Mouse (Mus musculus): ENCODE measurements around the gene Fam20b.
A peak's percentile ranks its signal among the peaks of the same experiment; 100 is the strongest.

The Fam20b gene

DNA sequence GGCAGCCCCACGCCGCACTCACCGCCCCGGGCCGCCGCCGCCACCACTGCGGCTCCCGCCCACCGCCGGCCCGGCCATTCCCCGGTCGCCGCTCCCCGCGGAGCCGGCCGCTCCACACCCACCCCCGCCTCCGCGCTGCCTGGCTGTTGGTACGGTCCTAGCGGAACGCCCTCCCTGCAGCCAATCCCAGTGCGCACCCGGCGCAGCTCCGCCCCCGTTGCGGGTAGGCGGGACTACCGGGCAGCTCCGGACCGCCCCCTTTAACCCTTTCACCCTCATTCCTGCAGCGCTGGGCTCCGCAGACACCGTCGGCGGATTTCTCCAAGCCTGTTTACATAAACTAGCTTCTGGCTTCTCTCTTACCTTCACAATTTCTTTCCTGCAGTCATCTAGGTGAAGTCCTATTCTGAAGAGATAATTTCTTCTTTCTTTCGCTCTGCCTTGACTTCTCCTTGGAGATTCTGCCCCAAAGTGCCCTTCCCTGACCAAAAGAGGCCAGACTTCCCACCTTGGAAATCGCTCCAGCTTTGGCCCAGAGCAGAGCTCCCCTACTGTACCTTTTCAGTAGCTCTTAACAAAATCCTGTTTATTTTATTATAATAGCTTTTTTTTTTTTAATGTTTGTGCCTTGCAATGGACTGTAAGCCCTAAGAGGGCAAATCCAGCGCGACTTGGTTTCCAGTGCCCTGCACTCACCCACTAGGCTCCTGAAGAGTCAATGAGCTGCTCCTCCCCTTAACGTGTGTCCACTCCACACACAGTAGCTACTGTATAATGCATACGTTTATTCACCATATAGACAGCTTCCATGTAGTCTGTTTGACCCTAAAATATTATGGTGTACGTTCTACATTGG is at the start of gene Fam20b:
Gene Fam20b, minus strand, starts transcription at position 137 of the 856 bp plus-strand sequence.
- peak; percentile 97 for DNase-seq

GRCm38 (mm10) chr1:156765311-156765710 is 46.4 kb upstream of the Fam20b start:
- DNase-seq, result peak; percentile 38

DNA sequence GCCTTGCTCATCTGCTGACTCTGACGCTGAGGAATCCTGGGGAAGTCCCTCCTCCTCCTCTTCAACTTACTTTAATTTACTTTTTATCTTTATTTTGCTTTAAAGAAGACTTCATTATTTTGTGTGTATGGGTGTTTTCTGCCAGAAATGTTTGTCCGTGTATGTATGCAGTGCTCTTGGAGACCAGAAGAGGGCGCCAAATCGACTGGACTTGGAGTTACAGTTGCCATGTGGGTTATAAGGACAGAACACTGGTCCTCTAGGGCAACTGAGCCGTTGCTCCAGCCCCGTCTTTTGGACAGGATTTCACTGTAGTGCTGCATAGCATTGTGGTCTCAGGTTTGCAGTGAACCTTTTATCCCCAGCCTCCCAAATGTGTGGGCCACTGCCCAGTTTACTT is 45.7 kb upstream of the Fam20b start:
- no peak for DNase-seq

GRCm38 (mm10) chr1:156763280-156763679 is 44.4 kb upstream of the Fam20b start:
- no peak for DNase-seq

GRCm38 (mm10) chr1:156761430-156761801 is 42.5 kb upstream of the Fam20b start:
- DNase-seq, result no peak

GRCm38 (mm10) chr1:156760549-156761429 is 41.9 kb upstream of the Fam20b start:
- no peak for DNase-seq

DNA sequence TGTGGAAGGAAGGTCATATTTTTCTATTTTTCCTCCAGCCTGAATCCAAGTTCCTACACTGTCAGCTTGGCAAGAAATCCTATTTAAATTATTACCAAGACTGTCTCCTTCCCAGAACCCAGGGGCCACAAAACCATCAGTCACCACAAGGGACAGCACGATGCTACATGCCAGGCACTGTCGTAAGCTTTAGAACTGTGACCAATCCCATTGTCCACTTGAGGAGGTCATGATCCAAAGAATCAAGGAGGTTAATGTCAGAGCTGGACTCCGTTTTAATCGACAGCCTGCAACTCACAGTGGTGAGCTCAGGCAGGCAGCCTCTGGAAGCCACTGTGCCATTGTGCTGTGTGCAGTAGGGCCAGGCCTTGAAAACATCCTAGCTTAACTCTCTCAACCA is 39.4 kb upstream of the Fam20b start:
- no peak for DNase-seq

DNA sequence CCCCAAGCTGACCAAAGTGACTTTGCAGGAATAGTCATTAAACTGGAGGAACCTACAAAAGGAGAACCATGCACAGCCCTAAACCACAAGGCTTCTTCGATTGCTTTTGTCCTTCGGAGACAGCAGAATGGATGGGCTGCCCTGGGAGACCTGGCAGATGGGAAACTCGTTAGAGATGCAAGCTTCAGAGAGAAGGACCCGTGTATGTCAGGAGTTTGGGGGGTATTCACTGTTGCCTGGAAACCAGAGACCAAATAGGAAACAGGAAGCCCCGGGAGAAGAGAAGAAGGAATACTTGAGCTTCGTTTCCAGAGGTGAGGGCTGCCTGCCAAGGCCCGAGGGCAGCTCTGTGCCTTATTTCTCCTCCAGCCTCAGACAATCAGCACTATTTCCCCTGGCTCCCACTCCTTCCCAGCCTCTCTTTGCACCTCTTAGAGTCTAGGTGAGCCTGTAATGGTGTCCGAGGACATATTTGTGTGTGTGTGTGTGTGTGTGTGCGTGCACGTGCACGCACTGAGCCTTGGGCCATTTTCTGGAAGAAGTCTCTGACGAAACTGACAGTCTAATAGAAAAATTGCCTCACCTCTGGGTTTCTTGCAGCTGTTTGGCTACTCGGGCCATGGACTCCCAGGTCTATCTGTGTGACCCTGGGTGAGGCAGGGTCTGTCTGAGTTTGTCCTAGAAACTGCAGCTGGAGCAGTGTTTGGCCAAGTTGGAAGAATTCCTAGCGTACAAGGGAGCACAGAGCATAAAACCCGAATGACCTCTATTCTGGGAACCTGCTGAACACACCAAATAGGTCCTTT is 35.9 kb upstream of the Fam20b start:
- DNase-seq, result no peak

- DNase-seq, result no peak
Measured at GRCm38 (mm10) chr1:156752990-156753389, 34.1 kb upstream of the Fam20b start.

- DNase-seq, result peak; percentile 29
Measured at GRCm38 (mm10) chr1:156752020-156752724, 33.3 kb upstream of the Fam20b start.

GRCm38 (mm10) chr1:156750261-156750660 is 31.4 kb upstream of the Fam20b start:
- DNase-seq, result no peak

GRCm38 (mm10) chr1:156749136-156749535 is 30.2 kb upstream of the Fam20b start:
- DNase-seq, result no peak

DNA sequence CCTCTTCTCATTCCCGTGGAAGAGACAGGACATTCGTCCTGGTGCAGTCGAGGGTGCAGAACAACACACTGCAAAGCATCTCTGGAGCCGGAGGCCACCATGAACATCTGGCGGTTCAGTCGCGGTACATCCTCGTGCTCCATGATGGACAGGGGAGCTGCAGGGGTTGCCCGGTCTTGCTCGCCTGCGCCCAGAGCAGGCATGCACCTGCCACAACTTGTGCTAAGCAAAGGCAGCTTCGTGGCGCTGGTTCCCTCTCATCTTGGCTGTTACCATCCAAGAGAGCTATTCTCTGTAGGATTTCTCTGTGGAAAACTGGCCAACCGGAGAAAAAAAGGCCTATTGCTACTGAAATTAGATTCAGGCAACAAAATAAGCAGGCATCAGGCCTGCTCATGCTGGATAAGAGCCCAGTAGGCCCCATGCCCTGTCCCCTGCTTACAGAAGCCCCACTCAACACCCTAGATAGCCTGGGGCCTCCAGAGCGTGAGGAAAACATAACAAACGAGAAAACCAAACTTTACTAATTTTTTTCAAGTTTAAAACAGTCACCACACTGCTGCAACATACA is 29.6 kb upstream of the Fam20b start:
- DNase-seq, result peak; percentile 25

- DNase-seq, result no peak
Measured at GRCm38 (mm10) chr1:156745188-156745810, 26.4 kb upstream of the Fam20b start.

GRCm38 (mm10) chr1:156741482-156742411 is 22.9 kb upstream of the Fam20b start:
- peak; percentile 39 for DNase-seq

- no peak for DNase-seq
Measured at GRCm38 (mm10) chr1:156735788-156736187, 16.9 kb upstream of the Fam20b start.

DNA sequence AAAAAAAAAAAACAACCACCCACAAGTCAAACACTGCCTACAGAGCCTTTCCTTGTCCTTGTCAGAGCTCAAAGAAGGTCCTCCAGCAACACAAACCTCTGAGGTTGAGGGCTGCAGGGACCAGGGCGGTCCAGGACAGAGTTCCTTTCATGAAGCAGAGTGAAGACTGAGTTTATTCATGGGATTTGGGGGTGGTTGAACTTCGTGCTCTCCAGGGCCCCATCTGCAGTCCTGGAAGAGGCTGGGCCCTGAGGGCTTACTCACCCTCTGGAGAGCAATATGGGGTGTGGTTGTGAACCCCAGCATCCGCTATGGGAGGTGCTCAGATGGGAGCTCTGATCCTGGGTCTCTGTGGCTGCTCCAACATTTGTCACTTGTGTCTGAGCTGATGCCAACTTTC is 15.1 kb upstream of the Fam20b start:
- no peak for DNase-seq

- DNase-seq, result no peak
Measured at GRCm38 (mm10) chr1:156733559-156733958, 14.7 kb upstream of the Fam20b start.

DNA sequence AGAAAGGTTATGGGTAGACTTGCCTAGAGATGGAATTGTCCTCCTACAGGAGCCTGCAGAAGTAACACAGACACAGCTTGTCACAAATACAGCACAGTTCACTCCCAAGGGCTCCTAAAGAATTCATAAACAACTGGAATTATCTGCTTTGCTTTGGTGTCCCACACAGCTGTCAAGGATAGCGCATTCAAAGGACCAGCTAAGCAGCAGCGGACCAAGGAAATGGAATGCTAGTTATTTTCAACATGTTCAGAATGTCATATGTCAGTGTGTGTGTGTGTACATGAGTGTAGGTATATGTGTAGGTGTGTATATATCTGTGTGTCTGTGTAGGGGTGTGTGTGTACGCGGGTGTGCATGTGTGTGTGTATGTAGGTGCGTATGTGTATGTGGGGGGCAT is 14.1 kb upstream of the Fam20b start:
- no peak for DNase-seq

DNA sequence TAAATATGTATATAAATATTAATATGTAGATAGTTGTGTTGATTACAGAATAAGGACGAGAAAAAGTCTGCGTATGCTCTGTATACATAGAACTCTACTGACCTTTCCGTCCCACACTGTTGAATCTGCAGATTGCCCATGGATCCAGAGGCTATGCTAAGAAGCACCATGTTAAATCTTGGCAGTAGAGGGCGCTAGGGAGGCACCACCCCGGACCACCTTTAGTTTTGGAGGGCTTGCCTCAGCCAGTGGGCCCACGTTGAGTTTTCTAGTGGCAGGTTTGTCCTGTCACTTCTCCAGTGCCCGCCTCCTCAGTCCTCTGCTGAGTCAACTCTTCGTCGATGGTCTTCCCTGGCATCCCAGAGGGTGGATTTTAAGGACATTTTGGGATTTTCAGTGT is 11.9 kb upstream of the Fam20b start:
- DNase-seq, result no peak

Measured in layer of hippocampus, adult 9-11 months (tissue).